Mouse (Mus musculus): ENCODE measurements around the gene Pfkm.

Pfkm gene

DNA sequence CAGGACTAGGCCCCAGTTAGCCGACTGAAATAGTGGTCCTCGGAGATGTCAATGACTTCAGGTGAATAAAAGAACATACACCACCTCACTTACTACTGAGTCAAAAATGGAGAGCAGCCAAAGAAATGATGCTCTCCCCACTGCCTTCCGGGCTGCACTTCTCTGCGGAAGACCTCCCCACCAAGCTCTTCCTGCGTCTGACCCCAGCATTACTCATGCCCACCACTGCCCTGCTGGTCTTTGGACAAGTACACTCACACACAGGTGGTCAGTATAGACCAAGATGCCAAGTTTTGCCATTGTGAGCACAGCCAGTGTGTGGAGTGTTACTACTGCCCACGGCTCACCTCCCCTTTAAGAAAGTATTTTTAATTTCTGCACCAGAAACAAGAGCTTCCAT is 10.0 kb downstream of the Pfkm start:
- DNase-seq = no peak

DNA sequence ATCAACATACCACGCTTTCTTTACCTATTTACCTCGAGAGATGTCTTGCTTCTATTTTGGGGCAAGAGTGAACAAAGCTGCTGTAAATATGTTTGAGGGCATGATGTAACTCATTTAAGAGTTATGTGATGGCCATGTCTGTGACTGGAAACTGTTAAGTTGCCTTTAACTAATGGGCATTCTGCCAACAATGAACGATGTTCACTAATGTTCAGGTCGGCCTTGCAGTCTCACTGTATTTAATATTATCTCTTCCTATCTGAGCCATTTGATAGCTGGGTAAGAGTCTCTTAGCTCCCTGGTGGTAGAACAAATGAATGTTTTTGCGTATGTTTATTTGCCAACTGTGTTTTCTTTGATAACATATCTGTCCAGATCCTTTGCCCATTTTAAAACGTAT is 14.1 kb downstream of the Pfkm start:
- DNase-seq = no peak

DNA sequence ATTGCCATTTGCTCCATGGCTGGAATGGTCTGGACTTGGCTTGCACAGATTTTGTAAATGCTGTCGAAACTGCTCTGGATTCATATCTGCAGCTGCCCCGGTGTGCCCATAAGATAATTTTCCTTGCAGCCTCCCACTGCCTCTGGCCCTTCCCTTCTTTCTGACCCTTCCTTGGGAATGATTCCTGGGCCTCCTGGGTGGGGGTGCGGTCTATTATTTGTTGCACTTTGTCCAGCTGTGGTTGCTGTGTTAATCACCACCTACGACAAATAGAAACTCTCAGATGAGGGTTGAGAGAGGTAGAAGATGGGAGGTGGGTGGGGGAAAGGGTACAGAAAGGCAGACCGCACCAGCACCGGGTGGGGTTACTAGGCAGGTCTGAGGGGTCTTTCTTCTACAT is 14.8 kb downstream of the Pfkm start:
- no peak for DNase-seq

DNA sequence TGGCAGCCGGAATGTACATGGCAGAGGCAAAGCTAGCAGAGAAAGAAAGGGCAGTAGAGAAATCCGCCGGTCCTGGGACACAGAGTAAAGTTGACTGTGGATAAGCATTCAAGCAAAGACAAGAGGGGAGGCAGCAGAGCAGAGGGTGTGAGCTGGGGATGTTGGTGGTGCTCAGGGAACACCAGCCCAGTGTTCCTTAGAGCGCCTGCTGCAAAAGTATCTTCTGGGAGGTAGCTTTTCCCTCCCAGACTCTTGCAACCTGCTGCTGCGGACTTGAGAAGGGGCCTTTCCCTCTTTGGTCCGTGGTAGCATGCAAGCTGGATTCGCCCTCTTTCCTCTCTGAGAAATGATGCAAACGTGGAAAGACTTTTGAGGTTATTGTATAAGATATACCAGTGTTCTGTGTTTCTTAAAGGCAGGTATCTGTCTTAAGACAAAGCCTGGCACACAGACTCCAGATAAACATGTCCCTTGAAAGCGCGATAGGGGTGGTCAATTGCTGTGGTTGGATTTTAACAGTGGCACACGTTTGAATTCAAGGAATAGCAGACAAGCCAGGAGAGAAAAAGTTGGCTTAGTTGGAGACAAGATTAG is 15.4 kb downstream of the Pfkm start:
- no peak for DNase-seq

DNA sequence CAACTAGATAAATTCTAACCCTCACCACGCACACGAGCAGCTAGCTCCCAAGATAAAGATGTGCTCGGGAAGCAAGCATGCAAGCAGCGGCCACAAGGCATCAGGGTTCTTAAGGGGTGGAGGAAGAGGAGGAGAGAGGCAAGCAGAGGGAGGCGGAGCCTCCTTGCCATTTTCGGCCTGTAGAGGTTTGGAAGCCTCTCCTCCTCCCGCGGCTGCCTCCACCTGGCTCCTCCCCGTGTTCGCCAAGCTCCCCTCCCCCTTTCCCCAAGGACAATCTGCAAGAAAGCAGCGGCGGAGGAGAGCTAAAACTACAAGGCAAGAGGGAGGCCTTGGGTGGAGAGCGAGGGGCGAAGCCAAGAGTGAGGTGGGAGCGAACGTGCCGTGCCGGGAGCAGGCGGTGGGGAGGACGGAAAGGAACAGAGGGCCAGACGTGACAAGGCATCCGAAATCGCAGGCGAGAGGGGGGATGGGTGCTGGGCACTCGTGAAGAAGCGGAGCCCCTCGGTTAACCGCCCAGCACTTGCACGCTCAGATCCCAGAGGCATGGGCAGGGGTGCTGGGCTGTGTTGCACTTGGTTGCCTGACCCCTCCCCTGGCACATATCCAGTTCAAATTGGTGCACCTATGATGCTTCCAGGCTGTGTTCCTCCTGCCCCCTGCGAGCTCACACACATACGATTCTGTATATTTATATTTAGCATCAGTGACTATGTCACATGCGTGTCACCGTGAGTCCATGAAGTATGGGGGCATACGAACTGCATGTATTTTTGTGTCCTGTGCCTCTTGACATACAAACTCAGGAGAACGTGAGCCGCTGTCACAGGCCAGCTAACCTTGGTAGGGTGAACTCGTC is 16.1 kb downstream of the Pfkm start:
- peak; percentile 89 for DNase-seq

DNA sequence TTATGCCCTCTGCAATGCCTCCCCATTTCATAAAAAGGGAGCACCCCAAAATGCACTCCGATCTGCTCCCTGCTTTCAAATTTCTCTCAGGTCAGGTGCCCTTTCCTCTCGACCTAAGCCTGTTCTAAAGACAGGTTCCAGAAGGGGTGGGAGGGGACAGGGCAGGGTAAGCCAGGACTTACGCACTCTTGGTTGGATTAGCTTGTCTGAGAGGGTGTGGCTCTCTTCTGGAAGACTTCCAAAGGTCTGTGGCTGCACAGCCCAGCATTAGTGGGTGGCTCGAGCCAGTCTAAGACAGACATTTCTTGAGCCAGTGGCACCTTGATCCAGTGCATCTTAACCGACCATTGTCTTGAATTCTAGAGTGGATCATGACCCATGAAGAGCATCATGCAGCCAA is 19.4 kb downstream of the Pfkm start:
- peak; percentile 24 for DNase-seq

DNA sequence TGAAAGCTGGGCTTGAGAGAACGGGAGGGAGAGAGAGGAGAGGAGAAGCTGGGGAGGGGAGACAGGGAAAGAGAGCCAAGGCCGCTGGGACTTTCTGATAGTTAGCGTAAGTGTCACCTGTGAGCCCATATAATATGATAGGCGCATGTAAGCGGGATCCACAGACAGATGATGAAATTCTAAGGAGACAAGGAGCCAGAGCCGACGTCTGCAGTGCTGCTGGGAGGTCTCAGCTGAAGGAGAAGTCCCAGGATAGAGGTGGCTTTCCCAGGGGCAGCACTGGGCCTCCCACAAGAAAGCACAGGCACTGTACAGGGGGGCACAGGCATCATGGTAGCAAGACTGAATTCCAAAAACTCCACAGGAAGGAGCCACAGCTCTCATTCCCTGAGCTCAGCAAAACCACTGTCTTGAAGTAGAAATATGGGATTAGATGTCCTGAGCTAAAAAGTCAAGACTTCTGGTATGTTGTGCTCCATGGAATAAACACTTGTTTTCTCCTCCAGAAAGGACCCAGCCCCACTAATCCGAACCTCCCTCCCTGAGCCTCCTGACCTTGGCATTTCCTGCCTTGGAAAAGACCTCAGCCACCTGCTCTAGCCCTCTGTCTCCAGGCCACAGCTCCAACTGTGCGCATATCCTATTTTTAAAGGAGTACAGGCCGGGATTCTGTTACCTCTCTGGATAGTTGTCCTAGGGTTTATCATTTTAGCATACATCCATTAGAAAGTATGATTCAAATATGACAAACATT is 21.9 kb downstream of the Pfkm start:
- DNase-seq = no peak

DNA sequence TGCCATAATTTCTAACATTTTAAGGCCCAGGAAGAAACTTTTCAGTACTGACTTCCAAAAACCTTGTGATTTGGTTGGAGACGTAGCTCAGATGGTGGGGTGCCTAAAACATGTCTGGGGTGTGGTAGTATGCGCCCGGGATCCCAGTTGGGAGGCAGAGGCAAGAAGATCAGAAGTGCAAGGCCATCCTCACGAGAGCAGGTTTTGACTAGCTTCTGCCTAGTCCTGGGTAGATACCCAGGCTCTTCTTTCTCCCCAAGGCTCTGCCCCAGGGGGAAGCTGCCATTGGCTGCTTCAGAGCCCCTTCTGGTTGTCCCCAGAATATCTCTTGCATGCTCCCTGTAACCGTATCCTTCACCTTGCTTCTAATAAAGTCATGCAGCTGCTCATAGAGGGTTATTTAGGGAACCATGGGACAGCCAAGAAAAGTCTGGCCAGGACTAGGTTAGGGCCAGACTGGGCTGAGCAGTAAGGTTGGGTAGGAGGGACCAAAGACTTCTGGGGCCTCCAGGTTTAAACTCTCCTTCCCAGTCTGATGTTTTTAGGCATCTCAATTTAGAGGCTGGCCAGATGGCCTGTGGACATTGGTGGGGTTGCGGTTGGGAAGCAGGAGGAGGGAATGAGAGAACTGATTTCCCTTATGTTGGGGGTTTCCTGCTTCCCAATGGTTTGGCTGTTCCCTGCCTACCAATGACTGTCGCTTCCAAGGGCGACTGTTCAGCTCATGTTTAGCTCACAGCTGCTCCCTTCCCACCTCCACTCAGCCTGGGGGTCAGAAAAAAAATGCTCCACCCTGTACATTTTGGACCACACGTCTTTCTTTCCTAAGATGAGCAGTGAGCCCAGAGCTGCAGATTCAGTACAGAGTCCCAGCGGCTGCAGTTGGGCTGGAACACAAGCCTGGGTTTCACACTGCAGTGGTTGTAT is 22.7 kb downstream of the Pfkm start:
- no peak for DNase-seq

DNA sequence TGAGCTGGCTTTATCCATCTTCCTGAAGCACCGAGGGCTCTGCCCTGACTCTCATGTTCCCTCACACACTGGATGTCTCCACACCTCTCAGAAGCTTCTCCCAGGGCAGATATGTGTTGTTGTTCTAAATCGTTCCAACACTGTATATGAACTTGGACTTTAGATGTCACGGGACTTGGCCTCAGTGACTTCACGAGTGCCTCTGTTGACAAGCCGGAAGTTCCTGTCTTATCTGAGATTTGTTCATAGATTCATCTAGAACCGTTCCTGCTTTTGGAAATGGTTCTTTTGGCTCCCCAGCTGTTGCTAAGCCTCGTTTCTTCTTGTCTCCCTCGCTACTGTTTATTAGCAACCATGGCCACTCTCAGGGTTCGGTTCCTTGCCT is 23.4 kb downstream of the Pfkm start:
- DNase-seq = no peak

DNA sequence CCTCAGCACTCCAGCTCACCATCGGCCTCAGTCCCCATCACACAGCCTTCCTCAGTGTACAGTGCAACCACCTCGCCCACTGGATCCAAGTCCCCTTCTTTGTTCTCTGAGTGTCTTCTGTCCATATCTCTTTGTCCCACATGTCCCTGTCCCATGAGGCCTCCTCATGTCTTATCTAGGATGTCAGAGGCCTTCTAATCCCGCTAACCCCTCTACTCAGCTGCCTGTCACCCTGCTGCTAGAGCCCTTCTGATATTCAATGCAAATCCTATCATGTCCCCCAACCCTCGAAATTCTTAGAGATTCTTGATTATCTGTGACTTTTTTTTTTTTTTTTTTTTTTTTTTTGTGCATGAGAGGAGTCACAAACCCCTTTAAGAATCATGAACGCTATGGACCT is 23.9 kb downstream of the Pfkm start:
- no peak for DNase-seq

DNA sequence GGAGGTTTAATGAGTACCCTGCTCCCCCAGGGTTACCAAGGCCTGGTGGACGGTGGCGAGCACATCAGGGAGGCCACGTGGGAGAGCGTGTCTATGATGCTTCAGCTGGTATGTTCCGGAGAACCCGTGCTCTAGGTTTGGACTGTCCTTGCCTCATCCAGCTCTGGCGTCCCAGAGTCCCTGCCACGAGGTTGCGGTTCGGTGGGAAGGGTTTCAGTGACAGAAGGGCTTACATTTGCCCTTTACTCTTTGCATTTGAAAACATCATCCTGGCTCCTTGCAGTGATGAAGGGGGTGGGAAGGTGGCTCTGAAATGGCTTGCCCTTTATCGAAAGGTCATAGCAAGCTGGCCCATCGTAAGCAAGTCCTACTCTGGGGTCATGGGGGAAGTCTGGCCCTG is 27.0 kb downstream of the Pfkm start:
- no peak for DNase-seq

DNA sequence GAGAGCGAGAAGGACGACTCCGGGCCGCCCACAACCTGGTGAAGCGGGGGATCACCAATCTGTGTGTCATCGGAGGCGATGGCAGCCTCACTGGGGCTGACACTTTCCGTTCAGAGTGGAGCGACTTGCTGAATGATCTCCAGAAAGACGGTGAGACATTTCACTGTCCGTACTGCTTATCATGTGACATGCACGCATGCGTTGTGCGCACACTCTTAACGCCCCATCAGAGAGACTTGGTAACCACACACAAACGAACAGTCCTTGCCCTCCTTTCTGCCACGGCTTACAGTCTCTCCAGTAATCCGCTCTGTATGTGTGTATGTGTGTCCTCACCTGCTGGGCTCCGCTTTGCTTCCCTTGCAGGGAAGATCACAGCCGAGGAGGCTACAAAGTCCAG is 28.4 kb downstream of the Pfkm start:
- DNase-seq = no peak

DNA sequence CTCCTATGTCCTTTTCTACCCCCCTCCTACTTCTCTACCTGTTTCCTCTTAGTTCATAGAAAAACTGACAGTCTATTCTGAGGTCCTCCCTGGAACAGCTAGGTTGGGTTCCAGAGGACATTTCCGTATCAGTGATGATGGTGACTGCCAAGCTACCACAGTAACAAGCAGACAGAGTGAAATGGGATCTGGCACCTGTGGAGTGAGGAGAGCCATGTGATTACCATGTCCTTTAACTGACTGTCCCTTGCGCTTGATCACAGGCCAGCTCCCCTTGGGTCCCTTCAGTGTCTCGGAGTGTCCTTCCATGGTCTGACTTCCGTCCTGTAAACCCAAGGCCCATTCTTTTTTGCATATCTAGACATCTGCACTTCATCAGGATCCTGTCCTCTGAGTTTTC is 38.6 kb downstream of the Pfkm start:
- no peak for DNase-seq

DNA sequence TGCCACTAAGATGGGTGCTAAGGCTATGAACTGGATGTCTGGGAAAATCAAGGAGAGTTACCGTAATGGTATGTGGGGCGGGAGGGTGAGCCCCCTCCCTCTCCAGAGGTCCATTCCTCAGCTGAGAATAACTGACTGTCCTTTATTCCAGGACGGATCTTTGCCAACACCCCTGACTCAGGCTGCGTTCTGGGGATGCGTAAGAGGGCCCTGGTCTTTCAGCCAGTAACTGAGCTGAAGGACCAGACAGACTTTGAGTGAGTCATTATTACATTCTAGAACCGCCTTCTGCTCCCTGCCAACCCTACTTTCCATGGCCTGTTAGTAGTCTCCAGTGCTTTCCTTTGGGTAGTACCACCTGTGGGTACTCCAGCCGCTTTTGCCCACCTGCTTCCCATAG is 39.1 kb downstream of the Pfkm start:
- no peak for DNase-seq

DNA sequence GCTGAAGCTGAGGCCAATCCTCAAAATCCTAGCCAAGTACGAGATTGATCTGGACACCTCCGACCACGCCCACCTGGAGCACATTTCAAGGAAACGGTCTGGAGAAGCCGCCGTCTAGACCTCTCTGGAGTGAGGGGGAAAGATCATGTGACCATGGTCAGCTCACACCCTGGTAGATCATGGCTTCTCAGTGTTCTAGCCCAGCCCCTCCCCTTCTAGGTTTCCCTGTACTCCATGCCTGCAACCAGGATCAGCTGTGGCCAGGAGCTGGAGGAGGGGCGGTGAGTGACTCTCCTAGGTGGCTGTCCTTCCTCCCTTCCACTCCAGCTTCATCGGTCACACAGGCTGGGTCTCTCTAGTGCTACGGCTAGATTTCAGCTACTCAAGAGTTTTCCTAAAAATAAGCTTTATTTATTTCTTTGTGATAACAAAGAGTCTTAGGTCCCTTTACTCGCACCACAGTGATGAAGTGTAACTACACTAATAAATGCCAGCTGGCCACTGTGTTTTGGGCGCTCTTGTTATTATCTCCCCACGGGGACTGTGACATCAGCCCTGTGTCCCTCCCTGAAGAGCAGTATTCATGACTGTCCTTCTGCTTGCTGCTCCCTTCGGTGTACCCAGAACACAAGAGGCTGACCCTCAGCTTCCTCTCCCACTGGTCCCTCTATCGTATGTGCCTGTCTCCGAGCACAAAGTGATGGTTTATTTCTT is 39.7 kb downstream of the Pfkm start:
- DNase-seq = no peak

DNA sequence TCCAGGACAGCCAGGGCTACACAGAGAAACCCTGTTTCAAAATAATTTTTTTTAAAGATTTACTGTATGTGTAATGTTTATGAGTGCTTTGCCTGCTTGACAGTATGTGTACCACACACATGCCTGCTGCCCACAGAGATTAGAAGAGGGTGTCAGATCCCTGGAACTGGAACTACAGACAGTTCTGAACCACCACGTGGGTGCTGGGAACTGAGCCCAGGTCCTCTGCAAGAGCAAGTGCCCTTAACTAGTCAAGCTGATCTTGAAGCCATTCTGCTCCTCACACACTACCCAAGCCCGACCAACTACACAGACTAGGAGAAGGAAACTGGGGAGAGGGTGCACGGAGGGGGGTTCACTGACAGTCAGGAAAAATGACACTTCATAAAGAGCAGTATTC is 41.1 kb downstream of the Pfkm start:
- no peak for DNase-seq

DNA sequence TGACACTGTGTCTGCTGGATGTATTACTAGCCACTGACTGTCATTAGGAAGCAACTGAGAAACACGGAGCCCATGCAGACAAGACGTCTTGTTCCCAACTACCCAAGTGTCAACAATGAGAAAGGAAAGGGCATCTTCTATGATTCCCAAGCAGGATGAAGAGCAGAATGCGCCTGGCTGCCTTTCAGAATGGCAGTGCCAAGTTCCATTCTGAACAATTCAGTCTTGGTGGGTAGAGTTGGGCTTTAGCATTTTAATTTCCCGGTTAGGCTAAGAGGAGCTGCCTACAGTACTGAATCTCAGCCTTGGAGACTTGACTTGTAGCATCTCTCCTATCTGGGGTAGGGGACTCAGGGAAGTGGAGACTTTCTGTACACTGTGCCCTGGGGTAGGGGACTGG is 41.6 kb downstream of the Pfkm start:
- no peak for DNase-seq

DNA sequence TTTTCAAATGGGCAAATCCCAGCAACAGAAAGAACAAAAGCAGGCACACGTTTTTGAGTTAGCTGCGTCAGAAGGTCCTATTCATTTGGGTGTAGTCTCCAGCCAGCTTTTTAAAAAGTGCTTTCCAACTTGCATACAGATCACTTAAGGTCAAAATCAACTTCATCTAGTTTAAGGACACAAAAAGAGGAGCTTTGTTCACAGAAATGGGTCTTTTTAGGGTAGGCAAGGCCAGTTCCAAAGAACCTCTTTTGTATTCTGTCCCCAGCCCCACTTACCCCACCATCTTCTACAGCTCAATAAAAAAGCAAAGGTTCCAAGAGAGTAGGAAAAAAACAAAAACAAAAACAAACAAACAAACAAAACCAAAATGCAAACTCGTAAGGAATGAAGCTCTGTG is 42.3 kb downstream of the Pfkm start:
- DNase-seq = no peak

DNA sequence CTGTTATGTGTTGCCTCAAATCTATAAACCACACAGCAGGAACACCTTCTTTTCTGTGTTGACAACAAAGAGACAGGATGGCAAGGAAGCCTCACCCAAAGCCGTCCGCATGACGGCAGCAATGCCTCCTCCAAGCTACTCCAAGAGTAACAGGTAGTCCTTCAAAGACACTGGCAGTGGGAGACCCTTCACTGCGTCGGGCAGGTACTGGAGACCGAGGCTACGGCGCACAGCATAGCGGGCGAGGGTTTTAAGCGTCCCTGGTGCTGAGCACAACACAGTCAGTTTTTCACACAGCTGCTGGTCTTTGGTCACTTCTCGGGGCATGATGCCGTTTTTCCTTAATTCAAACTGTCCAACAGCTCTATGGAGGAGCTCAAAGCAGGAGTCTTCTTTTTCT is 43.3 kb downstream of the Pfkm start:
- no peak for DNase-seq

DNA sequence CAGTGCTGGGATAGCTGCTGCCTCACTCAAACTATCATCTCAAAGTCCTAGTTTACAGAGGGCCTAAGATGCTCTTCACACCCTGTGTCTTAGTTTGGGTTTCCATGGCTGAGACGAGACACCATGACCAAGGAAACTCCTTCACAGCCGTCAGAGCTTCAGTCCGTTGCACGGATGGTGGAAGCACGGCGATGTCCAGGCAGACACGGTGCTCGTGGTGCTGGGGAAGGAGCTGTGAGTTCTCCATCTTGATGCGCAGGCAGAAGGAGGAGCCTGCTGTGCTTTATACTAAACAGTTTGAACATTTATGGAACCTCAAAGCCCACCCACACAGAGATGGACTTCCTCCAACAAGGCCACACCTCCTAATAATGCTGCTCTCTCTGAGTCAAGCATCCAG is 44.5 kb downstream of the Pfkm start:
- DNase-seq = no peak

DNA sequence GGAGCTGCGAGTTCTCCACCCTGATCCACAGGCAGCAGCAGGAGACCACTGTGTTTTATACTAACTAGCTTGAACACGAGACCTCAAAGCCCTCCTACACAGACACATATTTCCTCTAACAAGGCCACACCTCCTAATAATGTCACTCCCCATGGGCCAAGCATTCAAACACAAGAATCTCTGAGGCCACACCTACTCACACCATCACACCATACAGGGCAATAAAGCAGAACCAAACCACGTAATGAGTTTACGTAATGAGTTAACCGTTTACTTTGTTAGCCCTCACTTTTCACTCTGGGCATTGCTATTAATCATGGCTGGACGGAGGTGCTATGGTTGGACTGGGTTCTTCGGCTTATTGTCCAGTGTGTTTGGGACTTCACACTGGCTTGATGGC is 47.4 kb downstream of the Pfkm start:
- DNase-seq = no peak

DNA sequence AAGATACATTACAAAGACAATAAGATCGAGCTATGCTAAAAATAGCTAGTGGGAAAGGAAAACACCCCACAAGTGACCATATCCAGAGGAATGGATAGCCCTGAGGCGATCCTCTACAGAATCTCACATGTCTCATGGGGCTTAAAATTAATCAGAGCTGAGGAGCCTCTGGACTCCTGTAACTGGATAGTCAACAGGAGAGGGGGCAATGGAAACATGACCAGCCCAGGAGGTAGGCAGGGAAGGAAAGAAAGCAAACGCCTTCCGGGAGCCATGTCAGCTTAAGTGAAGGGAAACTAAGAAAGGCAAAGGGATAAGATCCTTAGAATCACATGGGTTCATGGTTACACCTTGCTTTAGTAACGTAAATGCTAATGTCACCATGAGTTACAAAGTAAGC is 48.4 kb downstream of the Pfkm start:
- no peak for DNase-seq

All from kidney, adult 11 months (tissue).